Mouse (Mus musculus) liver, embryonic 13.5 days (tissue): ENCODE results near the gene Ccdc63. TPM values are rescaled to one million over a fixed set of nuclear protein-coding genes. Genes with fewer than 3 reads are reported as not detected.
"Not testable (repeated sequence)": the region's sequence is repeated elsewhere in the genome, so short reads cannot be mapped to it uniquely, and the experiment has no call there.

Experiments
- ATAC-seq: fragments of 200-750 bp; cut with Nextera tagmentation; 2 replicates; pipeline ENCODE4 v1.8.0; 2017; ENCODE audit warnings: low read depth, mild to moderate bottlenecking, moderate number of reproducible peaks, moderate library complexity
- DNase-seq: peaks from one replicate; pipeline ENCODE4 v3.0.0; 2022
- H3K27ac ChIP-seq: fragments of 300-500 bp; sonication (generic); 2 replicates; pipeline ENCODE4 v1.5.1; 2015; ENCODE audit warnings: moderate library complexity, mild to moderate bottlenecking, inconsistent platforms
- H3K27me3 ChIP-seq: fragments of 300-500 bp; sonication (generic); 2 replicates; pipeline ENCODE4 v1.6.1; 2015; ENCODE audit warnings: mild to moderate bottlenecking, inconsistent platforms
- H3K36me3 ChIP-seq: fragments of 300-500 bp; sonication (generic); 2 replicates; pipeline ENCODE4 v1.6.1; 2015; ENCODE audit warnings: mild to moderate bottlenecking, inconsistent platforms
- H3K4me1 ChIP-seq: fragments of 300-500 bp; sonication (generic); replicated peaks from 2 replicates; pipeline ENCODE4 v1.6.1; 2015; ENCODE audit warnings: inconsistent platforms
- H3K4me2 ChIP-seq: fragments of 300-500 bp; sonication (generic); 2 replicates; pipeline ENCODE4 v1.6.1; 2015; ENCODE audit warnings: inconsistent platforms, mild to moderate bottlenecking, moderate library complexity
- H3K4me3 ChIP-seq: fragments of 300-500 bp; sonication (generic); replicated peaks from 2 replicates; pipeline ENCODE4 v1.5.1; 2015; ENCODE audit warnings: mild to moderate bottlenecking, inconsistent platforms
- H3K9ac ChIP-seq: fragments of 300-500 bp; sonication (generic); 2 replicates; pipeline ENCODE4 v1.6.1; 2015; ENCODE audit warnings: mild to moderate bottlenecking, inconsistent platforms
- H3K9me3 ChIP-seq: fragments of 300-500 bp; sonication (generic); replicated peaks from 2 replicates; pipeline ENCODE4 v1.6.1; 2016; ENCODE audit warnings: inconsistent platforms
- whole genome bisulfite sequencing: fragments of 180-500 bp; shearing (Covaris S2); methylation state at CpG from one replicate; pipeline ENCODE4 v1.1.7; 2015; ENCODE audit not compliant: insufficient replicate concordance; 5-methylcytosine and 5-hydroxymethylcytosine counted together
- polyA plus RNA-seq: library from polyadenylated mRNA; unstranded; fragments of >200 nt; fragmentation: Nextera tagmentation; extraction: Ambion mirVana; gene quantifications from 2 replicates; pipeline ENCODE4 v1.2.1, GENCODE M21; 2015

Gene Ccdc63
- 0.14 TPM in 1 of 2 replicates, not detected in the other for polyA plus RNA-seq

- Histone ChIP-seq H3K4me1 (peaks cover 43% of the 10 kb centered on the region), H3K27ac (no peak within 1 kb of the TSS), H3K9ac (no peak within 1 kb of the TSS), H3K4me3 (no peak within 1 kb of the TSS), H3K36me3 (no peaks in the 10 kb centered on the region), H3K9me3 (no peaks in the 10 kb centered on the region), H3K27me3 (no peaks in the 10 kb centered on the region), H3K4me2 (no peak within 1 kb of the TSS)
- ATAC-seq, result no peak
- no peak for DNase-seq
- 79% methylated on average over 3 of the region's 3 CpGs for WGBS
These were observed at the start of gene Ccdc63 for GRCm38 (mm10) chr5:122140723-122141122. TSS of gene Ccdc63 (minus strand) at chr5:122140823.

- WGBS, result 19% methylated on average over 3 of the region's 3 CpGs
- Histone ChIP-seq H3K27ac (no peak overlapping the region), H3K27me3 (no peaks in the 10 kb centered on the region), H3K4me3 (no peak overlapping the region), H3K4me2 (no peak overlapping the region), H3K9ac (no peak overlapping the region), H3K9me3 (no peaks in the 10 kb centered on the region), H3K4me1 (peaks cover 6% of the 10 kb centered on the region; the same call in 1 of the 2 replicates), H3K36me3 (no peaks in the 10 kb centered on the region)
- no peak for ATAC-seq
- DNase-seq, result no peak
These were observed 48.5 kb upstream of the Ccdc63 start for GRCm38 (mm10) chr5:122189115-122189514.

- 70% methylated on average over 6 of the region's 6 CpGs for WGBS
These were observed 44.2 kb upstream of the Ccdc63 start for GRCm38 (mm10) chr5:122184858-122185257.

GRCm38 (mm10) chr5:122184283-122184806 is 43.7 kb upstream of the Ccdc63 start:
- Histone ChIP-seq H3K36me3 (no peaks in the 10 kb centered on the region), H3K9me3 (no peaks in the 10 kb centered on the region), H3K4me1 (0 out of 2 replicates have a peak, but pooled peaks cover under 1% of the 10 kb centered on the region), H3K27ac (no peak overlapping the region), H3K4me3 (no peak overlapping the region), H3K4me2 (no peak overlapping the region), H3K27me3 (no peaks in the 10 kb centered on the region), H3K9ac (no peak overlapping the region)
- no peak for DNase-seq
- 37% methylated on average over 7 of the region's 7 CpGs for WGBS
- ATAC-seq, result no peak

More at GRCm38 (mm10) chr5:122184858-122185257, 44.2 kb upstream of the Ccdc63 start:
- H3K4me1 ChIP-seq, H3K27ac ChIP-seq, DNase-seq, H3K9ac ChIP-seq, H3K27me3 ChIP-seq, ATAC-seq, H3K4me3 ChIP-seq, H3K9me3 ChIP-seq, H3K4me2 ChIP-seq, H3K36me3 ChIP-seq: not testable (repeated sequence)

- Histone ChIP-seq H3K27ac (no peak overlapping the region), H3K27me3 (no peaks in the 10 kb centered on the region), H3K4me1 (0 out of 2 replicates have a peak, but pooled peaks cover 3% of the 10 kb centered on the region), H3K4me3 (no peak overlapping the region), H3K9me3 (no peaks in the 10 kb centered on the region), H3K36me3 (peaks cover 23% of the 10 kb centered on the region), H3K9ac (no peak overlapping the region), H3K4me2 (no peak overlapping the region)
- WGBS, result 25% methylated on average over 6 of the region's 6 CpGs
- DNase-seq (no peak), ATAC-seq (no peak)
These were observed 39.0 kb upstream of the Ccdc63 start for GRCm38 (mm10) chr5:122179665-122180064.

- ATAC-seq, result peak; percentile 69
- Histone ChIP-seq H3K27me3 (no peaks in the 10 kb centered on the region), H3K4me3 (no peak overlapping the region), H3K27ac (no peak overlapping the region), H3K4me2 (no peak overlapping the region), H3K36me3 (peaks cover 48% of the 10 kb centered on the region), H3K9me3 (no peaks in the 10 kb centered on the region), H3K4me1 (0 out of 2 replicates have a peak, but pooled peaks cover 3% of the 10 kb centered on the region), H3K9ac (no peak overlapping the region)
- no peak for DNase-seq
- 29% methylated on average over 1 of the region's 1 CpGs for WGBS
These were observed 35.8 kb upstream of the Ccdc63 start for GRCm38 (mm10) chr5:122176398-122176797.

- H3K27me3 ChIP-seq, result no peaks in the 10 kb centered on the region
- DNase-seq, result no peak
- no peak overlapping the region for H3K4me2 ChIP-seq
- no peaks in the 10 kb centered on the region for H3K9me3 ChIP-seq
- H3K36me3 ChIP-seq, result peaks cover 53% of the 10 kb centered on the region
- no peak overlapping the region for H3K9ac ChIP-seq
- H3K27ac ChIP-seq, result no peak overlapping the region
- H3K4me1 ChIP-seq, result 0 out of 2 replicates have a peak, but pooled peaks cover 3% of the 10 kb centered on the region
- WGBS, result 79% methylated on average over 7 of the region's 7 CpGs
- no peak overlapping the region for H3K4me3 ChIP-seq
- no peak for ATAC-seq
These were observed 35.3 kb upstream of the Ccdc63 start for GRCm38 (mm10) chr5:122175961-122176360.

GRCm38 (mm10) chr5:122175402-122175801 is 34.8 kb upstream of the Ccdc63 start:
- Histone ChIP-seq H3K36me3 (peaks cover 58% of the 10 kb centered on the region), H3K9me3 (no peaks in the 10 kb centered on the region), H3K27me3 (no peaks in the 10 kb centered on the region), H3K4me1 (0 out of 2 replicates have a peak, but pooled peaks cover 3% of the 10 kb centered on the region), H3K27ac (no peak overlapping the region), H3K4me3 (no peak overlapping the region), H3K4me2 (no peak overlapping the region), H3K9ac (no peak overlapping the region)
- WGBS, result 60% methylated on average over 2 of the region's 2 CpGs
- no peak for DNase-seq
- no peak for ATAC-seq

GRCm38 (mm10) chr5:122171058-122171457 is 30.4 kb upstream of the Ccdc63 start:
- ATAC-seq (no peak; the same call in 1 of the 2 replicates), DNase-seq (no peak)
- no peak overlapping the region for H3K4me2 ChIP-seq
- H3K9ac ChIP-seq, result no peak overlapping the region
- no peak overlapping the region for H3K27ac ChIP-seq
- H3K9me3 ChIP-seq, result no peaks in the 10 kb centered on the region
- no peaks in the 10 kb centered on the region for H3K27me3 ChIP-seq
- 91% methylated on average over 8 of the region's 8 CpGs for WGBS
- H3K4me1 ChIP-seq, result peaks cover 11% of the 10 kb centered on the region
- H3K36me3 ChIP-seq, result peaks cover 89% of the 10 kb centered on the region
- no peak overlapping the region for H3K4me3 ChIP-seq

- Histone ChIP-seq H3K36me3 (peaks cover 100% of the 10 kb centered on the region), H3K9me3 (no peaks in the 10 kb centered on the region), H3K27ac (no peak overlapping the region), H3K4me1 (peaks cover 35% of the 10 kb centered on the region), H3K9ac (no peak overlapping the region), H3K27me3 (no peaks in the 10 kb centered on the region), H3K4me2 (no peak overlapping the region), H3K4me3 (no peak overlapping the region)
- WGBS, result 85% methylated on average over 14 of the region's 14 CpGs
- DNase-seq, result no peak
- no peak for ATAC-seq
These were observed 27.9 kb upstream of the Ccdc63 start for GRCm38 (mm10) chr5:122168344-122169069.

- WGBS, result 44% methylated on average over 8 of the region's 8 CpGs
- H3K36me3 ChIP-seq, result peaks cover 100% of the 10 kb centered on the region
- DNase-seq, result no peak
- no peak overlapping the region for H3K9ac ChIP-seq
- peaks cover 53% of the 10 kb centered on the region for H3K4me1 ChIP-seq
- H3K27me3 ChIP-seq, result no peaks in the 10 kb centered on the region
- no peaks in the 10 kb centered on the region for H3K9me3 ChIP-seq
- ATAC-seq, result no peak
- H3K4me3 ChIP-seq, result no peak overlapping the region
- no peak overlapping the region for H3K4me2 ChIP-seq
- H3K27ac ChIP-seq, result no peak overlapping the region
These were observed 26.1 kb upstream of the Ccdc63 start for GRCm38 (mm10) chr5:122166636-122167161.
